Mouse (Mus musculus) lung, adult 2 months (tissue): ENCODE results near the gene Cstf1.

Experiments used
- CTCF ChIP-seq: fragments of 200-500 bp; IDR thresholded peaks from 2 replicates; pipeline ENCODE4 v1.5.1; 2011; ENCODE audit warnings: mild to moderate bottlenecking, low read length, control low read depth; ENCODE audit not compliant: insufficient read depth
- POLR2A ChIP-seq: fragments of 200-500 bp; IDR thresholded peaks from 2 replicates; pipeline ENCODE4 v1.6.1; 2011; ENCODE audit warnings: low read depth, mild to moderate bottlenecking, control low read depth, low read length, borderline replicate concordance; ENCODE audit errors: extremely low read depth

DNA sequence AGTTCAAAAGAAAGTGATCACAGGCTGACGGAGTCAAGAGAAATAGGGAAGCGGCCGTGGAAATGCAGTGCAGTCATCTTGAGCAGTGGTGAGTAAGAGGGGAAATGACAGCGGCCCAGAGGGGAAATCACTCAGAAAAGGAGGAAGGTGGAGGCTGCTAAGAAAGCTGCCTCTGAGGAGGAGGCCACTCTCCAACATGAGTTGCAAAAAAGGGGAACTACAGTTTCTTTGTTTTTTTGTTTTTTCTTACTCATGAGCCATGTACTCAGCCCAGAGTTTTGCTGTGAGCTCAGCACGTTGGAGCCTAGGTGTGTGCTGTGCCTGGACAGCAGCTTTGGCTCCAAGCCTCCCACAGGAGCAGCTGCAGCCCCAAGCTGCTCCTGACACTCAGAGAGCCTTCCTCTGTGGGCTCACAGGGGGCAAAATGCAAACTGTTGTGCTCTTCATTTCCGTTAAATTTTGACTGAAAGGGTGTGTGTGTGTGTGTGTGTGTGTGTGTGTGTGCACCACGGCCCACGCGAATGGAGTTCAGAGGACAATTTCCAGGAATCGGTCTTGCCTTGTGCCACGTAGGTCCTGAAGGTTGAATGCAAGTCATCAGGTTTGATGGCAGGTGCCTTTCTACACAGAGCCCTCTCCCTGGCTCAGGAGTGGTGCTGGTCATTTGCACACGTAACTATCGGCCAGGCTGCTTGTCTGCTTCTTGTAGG lies 30.8 kb downstream of the Cstf1 start:
- TF ChIP-seq CTCF (no peak), POLR2A (no peak)
